Mouse (Mus musculus): ENCODE results near the gene Akap1. TPM values are rescaled to one million over a fixed set of nuclear protein-coding genes. Genes with fewer than 3 reads are reported as not detected.

Akap1 gene
- total RNA-seq, 2 experiments from 2014 or later, result 52.9 to 55.4 TPM

DNA sequence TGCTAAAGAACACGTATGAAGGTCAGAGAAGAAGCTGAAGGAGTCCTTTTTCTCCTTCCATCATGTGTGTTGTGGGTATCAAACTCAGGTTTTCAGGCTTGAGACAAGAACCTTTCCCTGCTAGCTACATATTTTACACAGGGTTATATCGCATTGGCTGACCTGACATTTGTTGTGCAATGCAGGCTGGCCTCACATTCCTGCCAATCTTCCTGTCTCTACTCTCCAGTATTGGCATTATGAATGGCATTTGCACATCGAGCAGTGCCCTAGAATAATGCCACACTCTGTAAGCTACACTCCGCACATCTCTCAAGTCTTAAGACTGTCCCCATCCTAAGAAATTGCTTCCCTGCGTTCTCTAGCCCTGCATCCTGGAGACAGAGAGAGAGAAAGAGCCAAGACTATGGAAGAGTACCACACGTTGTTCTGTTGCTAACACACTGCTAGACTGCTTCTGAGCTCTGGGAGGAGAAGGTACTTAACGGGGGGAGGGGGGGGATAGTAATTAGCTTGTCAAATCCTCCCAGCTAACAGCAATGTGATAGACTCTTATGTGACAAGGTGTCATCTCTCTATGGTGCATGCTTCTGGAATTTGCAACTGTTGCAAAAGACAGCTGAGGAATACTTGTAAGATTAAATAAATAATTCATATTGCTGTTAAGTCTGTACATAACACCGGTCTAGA is 20.1 kb upstream of the Akap1 start:
- no peak for DNase-seq
- intact Hi-C loops (cut with DNase I), result no loop called here

DNA sequence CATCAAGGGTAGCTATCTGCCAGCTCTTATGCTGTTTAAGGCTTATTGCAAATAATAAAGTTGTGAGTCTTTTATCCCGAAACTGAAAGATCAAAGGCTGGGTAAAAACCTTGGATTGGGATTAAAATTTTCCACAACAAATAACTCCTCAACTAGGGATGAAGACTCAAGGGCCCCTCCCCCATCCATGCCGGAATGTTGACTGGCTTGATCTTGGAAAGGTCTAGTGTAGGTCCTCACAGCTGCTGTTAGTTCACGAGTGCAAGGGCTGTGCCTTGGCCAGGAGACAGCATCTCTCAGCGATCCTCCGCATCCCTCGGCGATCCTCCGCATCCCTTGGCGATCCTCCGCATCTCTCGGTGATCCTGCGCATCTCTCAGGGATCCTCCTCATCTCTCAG is 13.6 kb upstream of the Akap1 start:
- intact Hi-C loops (cut with DNase I), result no loop called here
- DNase-seq, result no peak

DNA sequence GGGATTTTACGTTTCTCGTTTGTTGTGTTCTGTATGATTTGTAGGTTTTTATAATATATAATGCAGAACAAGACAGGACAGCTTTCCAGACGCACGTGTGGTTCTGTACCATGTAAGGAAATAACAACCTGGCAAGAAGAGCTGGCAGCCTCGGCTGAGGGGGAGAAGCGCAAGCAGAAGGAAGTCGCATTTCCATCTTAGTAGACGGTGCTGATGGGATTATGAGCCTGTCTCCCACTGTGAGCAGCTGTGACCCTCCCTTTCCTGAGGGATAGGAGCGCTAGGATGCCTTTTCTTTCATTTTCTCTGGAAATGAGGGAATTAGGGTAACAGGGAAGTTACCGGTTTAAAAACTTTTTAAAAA is 9.3 kb upstream of the Akap1 start:
- intact Hi-C loops (cut with DNase I), result no loop called here
- DNase-seq, result peak; percentile 42

DNA sequence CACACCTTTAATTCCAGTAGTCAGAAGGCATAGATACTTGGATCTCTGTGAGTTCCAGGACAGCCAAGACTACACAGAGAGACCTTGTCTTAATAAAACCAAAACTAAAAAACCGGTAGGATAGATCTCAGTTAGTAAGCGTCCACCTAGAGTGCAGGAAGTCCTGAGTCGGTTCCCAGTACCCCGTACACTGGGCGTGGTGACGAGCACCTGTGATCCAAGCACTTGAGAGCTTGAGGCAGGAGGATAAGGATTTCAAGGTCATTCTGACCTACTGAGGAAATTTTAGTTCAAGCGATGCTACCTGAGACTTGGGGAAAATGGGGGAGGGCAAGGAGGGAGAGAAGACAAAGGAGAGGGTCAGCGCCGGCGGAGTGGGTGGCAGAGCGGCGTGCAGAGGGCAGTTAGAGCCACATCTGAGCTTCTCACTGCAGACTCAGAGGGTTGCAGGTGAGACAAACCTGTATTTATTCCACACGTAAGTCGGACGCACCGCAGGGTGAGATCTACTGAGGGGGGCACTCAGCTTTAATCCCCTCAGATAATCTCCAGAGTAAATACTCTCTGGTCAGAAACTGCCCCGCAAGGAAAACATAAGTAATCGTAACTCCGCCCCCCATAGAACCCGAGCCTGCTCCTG is 8.8 kb upstream of the Akap1 start:
- no peak for DNase-seq
- intact Hi-C loops (cut with DNase I), result no loop called here

DNA sequence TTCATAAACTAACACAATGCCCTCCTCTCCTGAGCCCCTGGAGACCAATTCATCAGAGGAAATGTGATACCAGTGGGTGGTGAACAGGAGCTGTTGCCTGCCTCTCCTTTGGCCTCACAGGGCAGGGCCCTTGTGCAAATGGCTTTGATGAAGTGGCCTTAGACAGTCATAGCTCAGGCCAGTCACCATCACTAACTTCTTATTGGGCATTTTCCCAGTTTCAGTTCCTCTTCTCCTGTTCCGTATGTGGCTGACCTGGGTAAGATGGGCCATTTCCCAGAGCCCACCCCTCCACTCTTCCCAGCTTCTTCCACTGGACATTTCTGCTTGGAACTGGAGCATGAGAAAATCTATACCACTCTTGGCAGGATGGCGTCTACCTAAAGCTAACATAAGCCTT is 5.1 kb upstream of the Akap1 start:
- DNase-seq, result no peak
- intact Hi-C loops (cut with DNase I), result no loop called here

DNA sequence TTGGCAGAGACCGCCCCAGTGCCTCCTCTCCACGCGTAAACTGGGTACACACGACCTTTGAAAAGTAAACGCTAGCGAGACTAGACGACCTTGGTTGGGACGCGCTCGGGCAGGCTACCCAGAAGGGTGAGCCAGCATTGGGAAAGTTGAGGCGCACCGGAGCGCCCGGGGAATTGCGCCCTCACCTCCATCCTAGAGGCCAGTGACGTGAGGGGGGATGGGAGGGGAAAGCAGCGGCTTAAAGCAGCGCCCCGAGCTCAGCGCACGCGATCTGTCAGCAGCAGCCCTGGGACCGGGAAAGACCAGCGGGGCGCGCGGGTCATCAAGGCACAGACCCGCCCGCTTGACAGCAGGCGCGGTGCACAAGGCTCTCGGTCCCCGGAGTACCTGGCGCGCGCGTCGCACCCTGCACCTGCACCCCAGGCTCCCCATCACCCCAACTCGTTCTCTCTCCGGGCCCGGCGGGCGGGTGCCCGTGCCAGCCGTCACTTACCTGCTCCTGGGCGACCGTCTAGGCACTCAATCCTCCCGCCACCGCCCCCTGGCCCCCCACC is 405 bp downstream of the Akap1 start:
- intact Hi-C loops (cut with DNase I), result no loop called here
- DNase-seq, result no peak

DNA sequence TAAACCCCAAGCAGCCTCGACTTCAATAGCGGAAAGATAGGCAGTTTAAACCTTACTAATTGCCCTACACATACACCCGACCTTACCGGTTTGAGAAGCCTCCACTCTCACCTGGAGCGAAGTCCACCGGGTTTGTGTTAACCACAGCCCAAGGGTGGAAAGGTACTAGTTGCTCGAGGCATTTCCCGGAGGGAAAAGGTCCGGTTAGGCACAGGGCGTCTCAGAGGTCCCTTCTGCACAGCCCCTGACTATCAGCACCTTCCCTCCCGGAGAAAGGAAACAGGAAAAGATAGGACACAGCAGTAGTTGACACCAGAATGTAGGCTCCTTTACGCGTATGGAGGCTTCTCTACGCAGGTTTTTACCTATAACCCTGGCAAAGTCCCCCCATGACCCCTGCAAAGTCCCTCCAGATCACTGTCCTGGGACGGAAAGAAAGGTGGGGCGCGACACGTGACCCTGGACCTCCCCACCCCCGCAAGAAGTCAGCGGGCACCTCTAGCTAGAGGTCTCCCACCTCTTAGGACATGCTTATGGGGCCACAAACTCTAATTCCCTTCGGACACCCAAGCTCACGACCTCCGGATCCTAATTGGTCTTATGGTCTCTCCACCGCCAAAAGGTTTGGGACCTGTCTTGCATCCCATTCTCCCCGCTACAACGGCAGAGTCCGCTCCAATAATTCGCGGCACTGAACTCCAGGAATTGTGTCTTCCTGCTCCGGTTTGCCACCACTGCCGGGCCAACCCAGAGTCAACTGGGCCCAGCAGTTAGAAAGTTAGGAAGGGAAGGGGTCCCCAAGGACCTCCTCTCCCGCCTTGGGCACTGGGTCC is 1.1 kb downstream of the Akap1 start:
- intact Hi-C loops (cut with DNase I), result no loop called here
- no peak for DNase-seq

DNA sequence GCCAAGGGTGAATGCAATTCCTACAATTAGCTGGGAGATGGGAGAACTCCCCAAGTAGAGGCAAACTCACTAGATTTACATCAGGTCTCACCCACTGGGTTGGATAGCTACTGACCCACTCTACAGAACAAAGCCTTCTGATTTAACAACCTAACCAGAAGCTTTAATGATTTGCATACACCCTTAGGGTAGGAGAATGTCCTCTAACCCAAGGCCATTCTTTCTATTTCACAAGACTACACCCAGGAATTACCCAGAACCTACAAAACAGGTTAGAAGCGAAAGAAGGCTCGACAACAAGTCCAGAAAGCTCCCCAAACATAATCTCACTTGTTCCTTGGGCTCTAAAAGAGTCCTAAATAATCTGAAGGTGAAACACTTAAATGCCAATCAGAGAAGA is 2.0 kb downstream of the Akap1 start:
- DNase-seq, result no peak
- intact Hi-C loops (cut with DNase I), result no loop called here

DNA sequence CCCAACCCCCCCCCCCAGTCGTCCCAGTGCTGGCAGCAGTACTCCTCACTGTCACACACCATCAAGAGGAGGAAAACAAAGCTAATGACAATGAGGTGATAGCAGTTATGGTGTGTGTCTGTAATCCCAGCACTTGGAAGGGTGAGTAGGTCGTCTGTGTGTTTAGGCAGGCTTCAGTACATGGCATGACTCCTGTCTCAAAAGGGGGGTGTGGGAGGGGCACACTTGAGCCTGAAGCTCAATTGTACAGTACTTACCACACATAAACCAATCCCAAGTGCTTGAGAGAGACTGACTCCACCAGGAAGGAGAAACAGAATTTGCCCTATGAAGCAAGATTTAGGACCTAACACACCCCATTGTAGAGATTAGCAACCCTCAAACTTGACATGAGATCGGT is 3.3 kb downstream of the Akap1 start:
- intact Hi-C loops (cut with DNase I), result no loop called here
- DNase-seq, result no peak

DNA sequence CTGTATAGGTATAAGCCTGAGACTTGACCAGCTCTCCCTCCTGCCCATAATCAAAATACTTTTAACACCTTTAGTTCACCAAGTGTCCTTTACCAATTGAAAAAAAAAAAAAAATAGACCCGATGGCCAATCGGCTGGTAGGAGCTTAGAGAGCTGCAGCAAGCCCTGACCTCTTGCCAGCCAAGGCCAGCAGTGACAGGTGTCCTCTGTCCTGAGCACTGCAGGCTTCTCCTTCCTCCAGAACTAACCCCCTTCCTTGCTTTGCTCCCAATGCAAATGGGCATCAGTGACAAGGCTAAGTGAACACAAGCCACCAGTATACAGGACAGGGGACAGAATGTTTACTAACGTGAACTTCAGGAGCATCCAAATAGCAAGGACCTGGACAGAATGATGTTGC is 3.7 kb downstream of the Akap1 start:
- intact Hi-C loops (cut with DNase I), result no loop called here
- no peak for DNase-seq

DNA sequence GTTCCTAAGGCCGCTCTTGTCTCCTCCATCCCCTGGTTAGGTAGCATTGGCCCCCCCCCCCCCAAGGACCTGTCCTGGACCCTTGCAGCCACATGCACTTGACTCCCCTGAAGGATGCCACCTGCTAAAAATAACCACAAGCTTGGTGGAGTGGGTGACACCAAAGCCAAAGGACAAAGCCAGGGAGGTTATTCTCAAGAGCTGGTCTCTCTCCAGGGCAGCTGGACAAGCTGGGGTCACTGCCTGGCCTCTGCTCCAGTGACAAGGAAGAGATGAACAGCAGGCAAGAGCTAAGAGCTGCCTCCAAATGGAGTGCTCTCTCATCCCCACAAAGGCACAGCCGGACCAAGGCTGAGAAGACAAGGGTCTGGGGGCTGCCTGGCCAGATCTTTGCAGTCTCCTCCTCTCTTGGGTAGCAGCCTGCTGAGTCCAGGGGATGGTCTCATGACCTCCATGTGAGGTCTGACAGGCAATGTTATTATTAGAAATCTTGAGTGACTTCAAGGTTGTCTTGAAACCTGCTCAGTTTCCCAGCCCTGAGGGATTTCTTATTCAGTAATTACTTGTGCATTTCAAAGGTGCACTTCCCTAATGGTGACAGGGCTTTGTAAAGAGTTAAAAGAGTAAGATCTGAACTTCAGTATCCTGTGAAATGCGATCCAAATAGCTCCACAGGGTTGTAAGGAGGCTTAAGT is 6.9 kb downstream of the Akap1 start:
- intact Hi-C loops (cut with DNase I), result no loop called here
- no peak for DNase-seq

DNA sequence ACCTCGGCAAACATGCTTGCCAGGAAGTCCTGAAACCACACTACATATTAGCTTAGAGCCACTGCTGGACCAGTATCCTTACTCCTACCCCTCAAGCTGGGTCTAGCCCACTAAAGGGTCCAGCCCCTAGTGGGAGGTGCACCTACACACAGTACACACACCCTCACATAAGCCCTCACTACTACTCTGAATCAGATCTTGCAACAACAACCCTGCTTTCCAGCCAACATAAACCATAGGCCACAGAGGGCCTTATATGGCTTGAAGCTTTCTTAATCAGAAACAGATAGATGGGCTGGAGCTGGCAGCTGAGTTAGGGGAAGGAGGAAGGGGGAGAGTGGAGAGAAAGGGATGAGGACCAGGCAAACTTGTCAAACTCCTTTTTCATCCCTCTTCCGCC is 8.0 kb downstream of the Akap1 start:
- no peak for DNase-seq
- intact Hi-C loops (cut with DNase I), result no loop called here

DNA sequence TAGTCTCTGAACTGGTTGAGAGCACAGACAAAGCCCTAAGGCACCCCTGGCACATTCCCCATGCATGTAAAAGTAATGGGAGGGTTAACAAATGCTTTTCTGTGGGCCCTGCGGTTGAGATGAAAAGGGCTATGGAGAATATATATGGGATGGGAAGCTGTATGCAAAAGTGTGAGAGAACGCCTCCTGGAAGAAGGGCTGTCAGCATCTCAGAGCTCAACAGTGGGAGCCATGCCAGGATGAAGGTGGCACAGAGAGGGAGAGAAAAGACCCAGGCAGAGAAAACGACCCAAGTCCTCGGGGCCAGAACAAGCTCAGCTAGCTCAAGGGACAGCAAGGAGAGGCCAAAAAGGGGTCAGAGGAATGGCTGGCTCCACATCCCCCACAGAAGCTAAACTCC is 8.6 kb downstream of the Akap1 start:
- DNase-seq, result no peak

DNA sequence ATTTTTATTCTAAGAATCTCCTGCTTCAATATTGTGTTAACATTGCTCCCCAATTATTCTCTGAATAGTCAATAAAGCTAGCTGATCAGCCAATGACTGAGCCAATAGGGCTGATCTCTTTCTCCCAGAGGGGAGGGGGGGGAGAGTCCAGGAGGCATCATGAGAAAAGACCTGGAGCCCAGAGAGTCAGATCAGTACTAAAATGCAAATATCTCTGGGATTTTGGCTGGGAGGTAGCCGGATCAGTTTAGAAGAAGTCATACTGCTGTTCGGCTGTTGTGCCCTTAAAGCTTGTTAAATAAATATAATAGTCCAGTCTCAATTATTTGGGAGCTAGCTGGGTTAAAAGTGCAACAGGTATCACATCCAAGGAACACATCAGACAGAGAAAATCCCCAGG is 10.8 kb downstream of the Akap1 start:
- DNase-seq, result no peak
- intact Hi-C loops (cut with DNase I), result no loop called here

More for the DNA sequence above, 8.6 kb downstream of the Akap1 start:
- intact Hi-C loops (cut with DNase I), result no loop called here

DNA sequence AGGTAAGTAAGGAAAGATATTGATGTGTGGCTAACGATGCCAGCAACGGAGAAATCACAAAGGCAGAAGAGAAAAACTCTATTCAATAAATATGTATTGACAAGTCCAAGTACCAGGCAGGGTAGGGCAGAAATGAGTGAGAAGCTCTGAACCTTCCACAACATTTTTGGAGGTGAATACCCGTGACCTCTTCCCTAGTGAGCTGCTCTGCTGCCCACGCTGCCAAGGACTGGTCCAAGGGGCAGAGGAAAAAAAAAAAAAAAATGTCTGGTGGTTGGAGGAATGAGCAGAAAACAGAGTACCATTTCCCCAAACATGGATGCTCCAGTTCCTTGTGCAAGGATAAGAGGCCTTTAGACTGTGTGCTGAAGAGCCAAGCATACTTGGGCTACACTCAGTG is 11.6 kb downstream of the Akap1 start:
- DNase-seq, result no peak
- intact Hi-C loops (cut with DNase I), result no loop called here

DNA sequence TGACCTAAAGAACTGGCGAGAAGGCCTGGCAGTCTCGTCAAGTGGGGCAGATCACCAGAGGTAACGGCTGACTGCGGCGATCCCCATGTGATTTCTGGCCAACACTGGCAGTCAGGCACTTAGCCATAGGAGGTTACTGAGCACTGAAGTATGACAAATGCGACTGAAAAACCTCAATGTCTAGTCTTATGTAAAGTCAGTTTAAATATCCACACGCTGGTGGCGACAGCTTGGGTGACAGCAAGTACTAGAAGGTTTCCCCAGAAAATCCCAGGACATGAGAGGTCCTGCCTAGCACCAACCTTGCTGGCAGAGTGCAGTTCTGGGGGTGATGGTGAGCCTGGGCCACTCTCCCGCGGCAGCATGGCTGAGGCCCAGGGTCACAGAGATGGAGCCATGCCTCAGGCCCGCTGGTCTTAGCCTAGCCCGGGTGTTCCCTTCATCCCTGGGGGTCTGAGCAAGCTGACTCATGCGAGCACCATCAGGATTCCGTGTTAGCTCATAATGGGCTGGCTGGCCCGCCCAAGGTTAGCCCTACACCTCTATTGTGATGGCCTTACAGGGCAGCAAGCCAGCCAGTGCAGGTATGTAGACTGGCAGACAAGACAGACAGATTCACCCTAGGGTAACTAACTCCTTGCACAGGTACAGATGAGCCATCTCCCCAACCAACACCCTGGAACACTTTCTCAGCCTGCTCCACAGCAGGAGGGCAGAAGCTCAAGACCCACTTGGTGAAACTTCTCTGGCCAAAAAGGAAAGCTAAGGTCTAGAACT is 13.1 kb downstream of the Akap1 start:
- DNase-seq, result no peak
- intact Hi-C loops (cut with DNase I), result no loop called here

DNA sequence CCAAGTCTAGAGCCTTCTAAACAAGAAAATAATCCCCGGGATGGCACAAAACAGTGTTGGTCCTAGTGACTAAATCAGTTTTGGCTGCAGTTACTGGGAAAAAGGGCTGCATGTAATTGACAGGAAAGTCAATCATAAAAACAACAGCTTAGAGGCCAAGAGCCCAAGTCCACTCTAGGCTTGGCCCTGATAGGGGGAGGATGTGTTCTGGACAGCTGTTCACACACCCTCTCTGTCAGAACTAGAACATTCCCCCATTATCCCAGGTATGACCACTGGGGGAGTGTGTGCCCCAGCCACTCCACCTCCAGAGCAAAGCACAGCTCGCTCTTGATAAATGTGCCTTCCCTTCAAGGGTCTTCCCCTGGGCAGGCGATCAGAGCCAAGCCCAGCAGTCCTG is 14.7 kb downstream of the Akap1 start:
- no peak for DNase-seq
- intact Hi-C loops (cut with DNase I), result no loop called here

DNA sequence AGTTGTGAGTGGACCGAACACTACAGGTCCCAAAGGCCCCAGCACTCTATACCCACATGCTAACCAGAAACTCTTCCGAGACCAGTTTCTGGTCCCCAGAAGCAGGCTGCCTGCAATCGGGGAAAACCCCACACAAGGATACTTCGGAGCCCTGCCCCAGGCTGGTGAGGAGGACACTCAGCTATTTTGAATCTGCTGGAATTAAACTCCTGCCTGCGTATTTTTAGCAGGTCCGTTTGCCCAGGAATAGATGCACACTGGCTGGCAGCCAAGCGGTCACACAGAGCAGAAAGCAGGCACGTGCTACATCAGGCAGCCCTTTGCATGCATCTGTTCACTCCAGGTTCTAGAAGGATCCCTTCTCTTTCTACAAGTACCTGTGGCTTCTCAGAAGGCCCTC is 15.1 kb downstream of the Akap1 start:
- peak; percentile 66 for DNase-seq
- intact Hi-C loops (cut with DNase I), result no loop called here

DNA sequence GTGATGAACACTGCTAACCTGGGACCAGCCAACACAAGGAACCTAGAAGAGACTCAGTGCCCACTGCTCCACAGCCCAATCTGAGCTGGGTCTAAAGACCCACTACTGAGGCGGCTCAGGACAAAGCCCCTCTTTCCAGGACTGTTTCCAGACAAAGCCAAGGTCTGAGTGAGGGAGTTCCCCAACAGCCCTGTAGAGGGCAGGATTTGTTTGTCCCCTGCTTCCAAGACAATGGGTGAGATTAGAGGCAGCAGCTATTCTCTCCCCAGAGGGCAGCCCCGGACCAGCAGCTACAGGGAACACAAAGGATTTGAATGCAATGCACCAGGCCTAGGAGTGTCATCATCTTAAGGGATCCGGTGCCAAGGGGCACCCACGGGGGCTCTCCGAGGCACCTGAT is 15.8 kb downstream of the Akap1 start:
- peak; percentile 59 for DNase-seq
- intact Hi-C loops (cut with DNase I), result no loop called here

DNA sequence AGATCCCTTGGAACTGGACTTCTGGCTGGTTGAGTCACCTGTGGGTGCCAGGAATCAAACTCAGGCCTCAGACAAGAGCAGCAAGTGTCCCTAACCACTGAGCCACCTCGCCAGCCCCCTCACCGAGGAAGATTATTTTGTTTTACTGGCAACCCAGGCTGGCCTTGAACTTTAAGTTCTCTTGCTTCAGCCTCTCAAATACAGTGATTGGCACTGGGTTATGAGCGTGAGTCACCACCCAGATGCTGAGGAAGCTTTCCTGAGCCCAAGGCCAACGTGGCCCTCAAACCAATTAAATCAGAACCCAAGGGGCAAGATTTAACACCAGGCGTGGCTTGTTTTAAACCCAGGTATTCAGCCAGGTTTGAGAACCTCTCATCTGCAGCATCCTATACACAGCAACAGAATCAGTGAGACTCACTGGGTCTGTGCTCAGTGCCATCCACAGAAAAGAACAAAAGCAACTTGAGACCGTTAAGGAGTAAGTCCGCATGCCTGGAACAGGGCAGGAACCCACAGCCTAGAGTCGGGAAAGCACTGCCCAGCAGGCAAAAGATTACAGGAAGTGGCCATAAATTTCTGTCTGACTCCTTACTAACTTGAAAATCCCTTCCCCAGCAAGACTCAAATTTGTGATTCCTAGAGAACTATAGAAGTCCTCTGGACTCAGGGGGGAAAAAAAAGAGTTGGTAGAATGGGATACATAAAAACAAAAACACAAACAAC is 16.9 kb downstream of the Akap1 start:
- intact Hi-C loops (cut with DNase I), result no loop called here
- DNase-seq, result no peak

Measured in left cerebral cortex, postnatal 4 days (tissue).